ENCODE assay signal across 8 mouse cellular contexts in genomic region chr9:110100627-110101600, GRCm38 (mm10). TPM values are rescaled to one million over a fixed set of nuclear protein-coding genes. Genes with fewer than 3 reads are reported as not detected.
DNase-seq lines count a peak whose midpoint lies in the region; ATAC-seq and TF ChIP-seq lines count a peak whose summit lies in the region.

No protein-coding gene starts in this region.

- peak; percentile 95 for DNase-seq in ZHBTc4 (ENCODE audit: low read depth, low spot score)
- DNase-seq in gastrocnemius, adult 2 months = peak; percentile 95
- peak; percentile 47 for DNase-seq in hindlimb bud, embryonic 11.5 days (ENCODE audit: extremely low spot score, low read depth, low spot score)
- DNase-seq in left cerebral cortex, adult 8-10 months (ENCODE audit: low spot score in 2 of 2) = peak; percentile 86 to 87
- DNase-seq in right cerebral cortex, postnatal 10 days (ENCODE audit: low spot score in 2 of 2) = peak; percentile 94 to 97
- DNase-seq in urinary bladder, postnatal 25 days (ENCODE audit: low spot score) = peak; percentile 97

- H3K4me3 ChIP-seq in gastrocnemius, adult 2 months = peak overlapping the region; percentile 99
- H3K4me3 ChIP-seq in megakaryocyte, embryonic 14.5 days (replicated peaks) = peak overlapping the region; percentile 95

- peaks cover 69% of the 10 kb centered on the region for H3K36me3 ChIP-seq in megakaryocyte, embryonic 14.5 days (replicated peaks; ENCODE audit: low read length)

- ATAC-seq in common myeloid progenitor, adult 5-6 weeks (replicated peaks; ENCODE audit: low read depth, poor library complexity, severe bottlenecking) = peak; percentile 100

- peaks cover 37% of the 10 kb centered on the region for H3K4me1 ChIP-seq in megakaryocyte, embryonic 14.5 days

- H3K27me3 ChIP-seq in megakaryocyte, embryonic 14.5 days (replicated peaks) = no peaks in the 10 kb centered on the region

- peak overlapping the region; percentile 93 for H3K27ac ChIP-seq in gastrocnemius, adult 2 months

- intact Hi-C loops in gastrocnemius, adult 2 months (cut with DNase I) = loop anchor here (2.0 to 5.0 kb wide), 2 partner anchors 169 to 206 kb away; partner anchors contain the start of gene Map4

- no peaks in the 10 kb centered on the region for H3K9me3 ChIP-seq in megakaryocyte, embryonic 14.5 days

- peak; percentile 96 for TF ChIP-seq CTCF in gastrocnemius, adult 2 months (IDR thresholded peaks at IDR 0.05)

RNA-seq across cellular contexts. Expression of gene Smarcc1, which starts 16.6 kb away (rescaled TPM):
- total RNA-seq in common myeloid progenitor, adult 5-6 weeks (2017) = 110 and 146 TPM in 2 replicates
- 10 to 100 TPM; 21.0 to 25.6 TPM for total RNA-seq in gastrocnemius, adult 2 months (2021)
- total RNA-seq in left cerebral cortex, adult 8-10 months (2022) = 10 to 100 TPM; 65.3 to 82.2 (median 72.2) TPM
- polyA plus RNA-seq in megakaryocyte, embryonic 14.5 days (2012; ENCODE audit: insufficient read depth, low replicate concordance) = 25.1 and 89.2 TPM in 2 replicates

RNA-seq across cellular contexts. Expression of gene Dhx30, which starts 16.7 kb away (rescaled TPM):
- 56.8 and 59.2 TPM in 2 replicates for total RNA-seq in common myeloid progenitor, adult 5-6 weeks (2017)
- 10 to 100 TPM; 28.2 to 35.5 TPM for total RNA-seq in gastrocnemius, adult 2 months (2021)
- 100 to 1,000 TPM; 158 to 171 (median 165) TPM for total RNA-seq in left cerebral cortex, adult 8-10 months (2022)
- 8.9 and 15.5 TPM in 2 replicates for polyA plus RNA-seq in megakaryocyte, embryonic 14.5 days (2012; ENCODE audit: insufficient read depth, low replicate concordance)

Comparison
In these comparisons a context has a peak if more than half of its experiments do, and no peak if none do; other contexts are left out.
1. Peak in every context shown above with its lines: DNase-seq, ATAC-seq, H3K4me3 ChIP-seq and H3K27ac ChIP-seq.
2. DNase-seq: peak in every context shown above with its lines; median percentile 97 in urinary bladder, postnatal 25 days; 96 in right cerebral cortex, postnatal 10 days; 95 in ZHBTc4; 95 in gastrocnemius, adult 2 months; 86 in left cerebral cortex, adult 8-10 months; 47 in hindlimb bud, embryonic 11.5 days.